Mouse (Mus musculus): ENCODE data around the gene Fam126a.

- TF ChIP-seq POLR2A (IDR thresholded peaks at IDR 0.05; ENCODE audit: insufficient read length, low read depth) (no peak), MAX (IDR thresholded peaks at IDR 0.05; ENCODE audit: low read depth) (no peak), USF1 (IDR thresholded peaks at IDR 0.05; ENCODE audit: low read depth) (no peak), CEBPB (IDR thresholded peaks at IDR 0.05; ENCODE audit: insufficient read depth, poor library complexity, severe bottlenecking) (no peak)
These were observed 107.8 kb downstream of the Fam126a start for GRCm38 (mm10) chr5:23922516-23923291.

All from myocyte (in vitro differentiated cells).